In the genomic region with DNA sequence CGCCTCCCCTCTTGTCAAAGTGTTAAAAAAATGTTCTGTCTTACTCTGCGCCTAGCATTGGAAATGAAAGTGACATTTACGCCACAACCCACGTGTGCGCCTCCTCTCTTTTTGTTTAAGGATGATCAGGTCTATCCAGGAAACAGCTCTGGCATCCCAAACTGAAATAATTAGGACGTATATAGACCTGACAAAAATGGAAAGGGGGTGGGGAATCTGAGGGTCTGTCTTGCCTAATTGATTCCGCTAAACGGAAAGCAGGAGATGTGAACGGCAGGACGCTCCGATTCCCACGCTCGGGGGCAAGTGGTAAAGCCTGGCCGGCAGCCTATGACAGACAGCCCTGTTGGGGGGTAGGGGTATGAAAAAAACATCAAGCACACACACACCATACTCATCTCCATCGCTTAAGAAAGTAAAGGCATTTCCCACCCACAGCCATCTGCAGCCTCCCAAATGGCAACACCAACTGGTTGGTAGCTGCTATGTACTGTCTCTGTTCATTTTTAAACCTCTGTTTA, we compare ENCODE assay signal across 8 mouse cellular contexts.
A peak's percentile ranks its signal among the peaks of the same experiment; 100 is the strongest.
DNase-seq lines count a peak whose midpoint lies in the region; ATAC-seq and TF ChIP-seq lines count a peak whose summit lies in the region.

No protein-coding gene starts in this region.

- H3K27me3 ChIP-seq in kidney, postnatal 0 days (ENCODE audit: insufficient read depth, low read length), result peaks cover 50% of the 10 kb centered on the region
- peaks cover 15% of the 10 kb centered on the region for H3K27me3 ChIP-seq in embryonic facial prominence, embryonic 11.5 days (ENCODE audit: control insufficient read depth, insufficient read depth, low read length)
- peaks cover 42% of the 10 kb centered on the region for H3K27me3 ChIP-seq in stomach, embryonic 16.5 days (ENCODE audit: control insufficient read depth, insufficient read depth, low read length)

- H3K36me3 ChIP-seq in kidney, postnatal 0 days (ENCODE audit: insufficient read depth, low read length), result no peaks in the 10 kb centered on the region
- no peaks in the 10 kb centered on the region for H3K36me3 ChIP-seq in embryonic facial prominence, embryonic 11.5 days (replicated peaks; ENCODE audit: control insufficient read depth, insufficient read depth, low read depth, low read length)
- H3K36me3 ChIP-seq in stomach, embryonic 16.5 days (ENCODE audit: control insufficient read depth, insufficient read depth, low read length), result no peaks in the 10 kb centered on the region

- no peaks in the 10 kb centered on the region for H3K4me1 ChIP-seq in kidney, postnatal 0 days (replicated peaks; ENCODE audit: insufficient read depth, low read length)
- H3K4me1 ChIP-seq in embryonic facial prominence, embryonic 11.5 days (ENCODE audit: control insufficient read depth, insufficient read depth, low read length), result no peaks in the 10 kb centered on the region
- no peaks in the 10 kb centered on the region for H3K4me1 ChIP-seq in stomach, embryonic 16.5 days (ENCODE audit: control insufficient read depth, insufficient read depth, low read length)

- TF ChIP-seq CTCF in kidney, postnatal 0 days (IDR thresholded peaks at IDR 0.05; ENCODE audit: low read depth), result no peak

- no peak overlapping the region for H3K9ac ChIP-seq in kidney, postnatal 0 days (ENCODE audit: low read depth, low read length)
- no peak overlapping the region for H3K9ac ChIP-seq in embryonic facial prominence, embryonic 11.5 days (replicated peaks; ENCODE audit: low read length)
- no peak overlapping the region for H3K9ac ChIP-seq in stomach, embryonic 16.5 days (ENCODE audit: low read length)

- DNase-seq in kidney, postnatal 0 days (ENCODE audit: low spot score), result no peak
- DNase-seq in kidney, postnatal 4 days, result no peak
- peak; percentile 30 for DNase-seq in embryonic facial prominence, embryonic 11.5 days (ENCODE audit: low spot score)
- peak; percentile 77 for DNase-seq in mesoderm, embryonic 11.5 days (ENCODE audit: low read depth, low spot score)
- no peak for DNase-seq in thymus, postnatal 25 days
- DNase-seq in thymus, postnatal 10 days (ENCODE audit: low spot score in 2 of 2), result no peak

- ATAC-seq in kidney, postnatal 0 days (replicated peaks; ENCODE audit: low FRiP score, low read depth), result no peak
- ATAC-seq in embryonic facial prominence, embryonic 11.5 days (replicated peaks; ENCODE audit: insufficient number of reproducible peaks, low FRiP score, low TSS enrichment, low read depth), result peak; percentile 64
- peak; percentile 24 for ATAC-seq in inflammation-experienced regulatory T-cells, adult 6 months
- no peak for ATAC-seq in stomach, embryonic 16.5 days (ENCODE audit: insufficient read depth, low FRiP score)

- peak overlapping the region; percentile 48 for H3K4me2 ChIP-seq in kidney, postnatal 0 days (ENCODE audit: low read length)
- H3K4me2 ChIP-seq in embryonic facial prominence, embryonic 11.5 days (ENCODE audit: low read depth, low read length), result no peak overlapping the region
- H3K4me2 ChIP-seq in stomach, embryonic 16.5 days (ENCODE audit: low read depth, low read length), result 0 out of 2 replicates have a peak overlapping the region, but pooled peaks have one; percentile 2

- H3K27ac ChIP-seq in kidney, postnatal 0 days, result no peak overlapping the region
- H3K27ac ChIP-seq in embryonic facial prominence, embryonic 11.5 days (replicated peaks; ENCODE audit: low read depth, low read length), result no peak overlapping the region
- H3K27ac ChIP-seq in stomach, embryonic 16.5 days (ENCODE audit: low read length), result no peak overlapping the region

- H3K4me3 ChIP-seq in kidney, postnatal 0 days (replicated peaks; ENCODE audit: low read depth, low read length), result peak overlapping the region; percentile 15; the same call in 1 of the 2 replicates
- H3K4me3 ChIP-seq in embryonic facial prominence, embryonic 11.5 days (ENCODE audit: low read depth, low read length), result peak overlapping the region; percentile 9
- H3K4me3 ChIP-seq in stomach, embryonic 16.5 days (replicated peaks; ENCODE audit: low read length), result 0 out of 2 replicates have a peak overlapping the region, but pooled peaks have one; percentile 6

- WGBS in kidney, postnatal 0 days, result 3% methylated on average over 15 of the region's 15 CpGs
- WGBS in embryonic facial prominence, embryonic 11.5 days, result 1% methylated on average over 15 of the region's 15 CpGs
- 5% methylated on average over 15 of the region's 15 CpGs for WGBS in stomach, embryonic 16.5 days

- no peaks in the 10 kb centered on the region for H3K9me3 ChIP-seq in kidney, postnatal 0 days (replicated peaks; ENCODE audit: low read length)
- H3K9me3 ChIP-seq in embryonic facial prominence, embryonic 11.5 days (replicated peaks; ENCODE audit: control insufficient read depth, low read length), result no peaks in the 10 kb centered on the region
- H3K9me3 ChIP-seq in stomach, embryonic 16.5 days (replicated peaks; ENCODE audit: control insufficient read depth, low read length), result no peaks in the 10 kb centered on the region

Comparison
In these comparisons a context has a peak if more than half of its experiments do, and no peak if none do; other contexts are left out.
1. ATAC-seq: peak in embryonic facial prominence, embryonic 11.5 days (single experiment) and inflammation-experienced regulatory T-cells, adult 6 months (single experiment); none in kidney, postnatal 0 days (single experiment) and stomach, embryonic 16.5 days (single experiment).
2. DNase-seq: peak in embryonic facial prominence, embryonic 11.5 days (single experiment) and mesoderm, embryonic 11.5 days (single experiment); none in kidney, postnatal 0 days (single experiment), kidney, postnatal 4 days (0 of 2), thymus, postnatal 25 days (single experiment) and thymus, postnatal 10 days (0 of 2).
3. Peak in every context shown above with its lines, with median percentiles within 50 percentile points of each other: H3K4me3 ChIP-seq.